Mouse (Mus musculus) inflammation-experienced regulatory T-cells, adult 16 weeks (primary cell): Measurements from ENCODE around the gene Rdh12. TPM values are rescaled to one million over a fixed set of nuclear protein-coding genes. Genes with fewer than 3 reads are reported as not detected.

Source experiments
- polyA plus RNA-seq: library from polyadenylated mRNA; unstranded; fragments of 100-300 nt; shearing (Covaris generic); gene quantifications from one replicate; pipeline ENCODE4 v1.2.1, GENCODE M21; 2017

Gene Rdh12
- 16.9 TPM for polyA plus RNA-seq

DNA sequence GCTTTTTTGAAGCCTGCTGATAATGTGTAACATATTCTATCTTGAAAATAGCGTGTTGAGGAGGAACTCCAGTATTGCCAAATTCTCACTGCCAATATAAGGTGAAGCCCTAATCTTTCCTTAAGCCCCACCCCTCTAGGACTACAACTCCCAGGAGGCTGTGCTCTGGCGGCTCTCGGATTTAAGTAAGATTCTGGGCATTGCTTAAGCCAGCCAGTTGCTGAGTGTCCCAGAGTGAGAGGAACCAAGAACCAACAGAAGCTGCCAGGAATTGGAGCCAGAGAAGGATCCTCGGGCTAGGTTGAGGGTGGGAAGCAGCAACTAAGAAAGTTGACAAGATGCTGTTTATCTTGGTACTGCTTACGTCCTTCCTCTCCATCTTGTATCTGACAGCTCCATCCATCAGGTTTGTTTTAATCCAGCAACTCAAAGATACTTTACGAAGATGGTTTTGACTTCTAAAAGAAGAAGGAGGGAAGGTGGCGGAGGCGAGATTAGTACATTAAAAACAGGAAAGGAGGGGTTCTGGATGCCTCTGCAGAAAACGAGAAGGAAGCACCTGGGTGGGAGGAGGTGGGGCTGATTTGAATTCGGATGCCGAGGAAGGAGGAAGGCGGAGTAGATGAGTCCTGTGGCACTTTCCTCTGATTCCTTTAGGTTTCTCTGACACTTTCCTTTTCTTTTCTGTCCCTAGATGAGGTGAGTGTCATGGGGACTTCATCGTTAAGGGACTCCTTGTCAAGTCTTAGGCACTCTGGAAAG is at the start of gene Rdh12:
Gene Rdh12, plus strand, starts transcription at position 212 of the 762 bp plus-strand sequence.

GRCm38 (mm10) chr12:79172019-79172941 is 36.4 kb upstream of the Rdh12 start, which contains the start of gene Vti1b:
TSS of gene Vti1b (minus strand) at chr12:79172667.

DNA sequence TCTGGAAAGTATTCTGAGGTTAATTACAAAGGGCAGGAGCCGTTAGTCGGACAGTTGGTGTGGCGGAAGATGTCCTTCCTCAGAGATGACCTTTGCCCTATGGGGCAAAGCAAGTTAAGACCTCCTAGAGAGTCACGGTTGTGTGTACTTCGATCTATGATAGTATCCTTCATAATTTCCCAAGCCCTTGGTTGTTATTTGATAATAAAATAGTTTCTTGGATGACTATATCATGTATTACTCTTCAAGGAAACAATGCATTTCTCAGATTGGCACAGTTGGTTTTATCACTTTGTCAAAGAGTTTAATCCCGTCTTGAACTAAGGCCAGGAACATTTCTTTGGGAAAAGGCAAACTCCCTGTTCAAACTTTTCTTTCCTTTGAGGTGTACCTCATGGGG is 16.5 kb upstream of the Rdh12 start, which contains the start of gene Rdh11:
Gene Rdh11, minus strand, starts transcription at position 101 of the 400 bp plus-strand sequence.

Other genes with a start within 250 kb of the Rdh12 start
- gene Tmem229b, start 201.3 kb upstream of the Rdh12 start, polyA plus RNA-seq: 83.9 TPM
- gene Plekhh1, start 179.8 kb upstream of the Rdh12 start, polyA plus RNA-seq: 0.09 TPM
- gene Pigh, start 119.3 kb upstream of the Rdh12 start, polyA plus RNA-seq: 28.4 TPM
- gene Arg2, start 78.1 kb upstream of the Rdh12 start, polyA plus RNA-seq: not detected
- 146 TPM for gene Vti1b, start 36.2 kb upstream of the Rdh12 start, polyA plus RNA-seq
- 28.5 TPM for gene Rdh11, start 16.6 kb upstream of the Rdh12 start, polyA plus RNA-seq
- gene Zfyve26, start 87.4 kb downstream of the Rdh12 start, polyA plus RNA-seq: 26.7 TPM
- 4.8 TPM for gene Rad51b, start 88.4 kb downstream of the Rdh12 start, polyA plus RNA-seq